Mouse (Mus musculus) testis, adult 2 months (tissue): ENCODE measurements around the gene Slc38a2.

Experiments used
- CTCF ChIP-seq: fragments of 200-500 bp; IDR thresholded peaks from 2 replicates; pipeline ENCODE4 v1.5.1; 2012; ENCODE audit warnings: low read depth, mild to moderate bottlenecking, inconsistent platforms, low read length, moderate library complexity; ENCODE audit not compliant: control insufficient read depth, insufficient read depth, insufficient replicate concordance
- POLR2A ChIP-seq: fragments of 200-500 bp; IDR thresholded peaks from 2 replicates; pipeline ENCODE4 v1.6.1; 2012; ENCODE audit warnings: low read depth, mild to moderate bottlenecking, inconsistent platforms, low read length, moderate library complexity; ENCODE audit not compliant: control insufficient read depth

DNA sequence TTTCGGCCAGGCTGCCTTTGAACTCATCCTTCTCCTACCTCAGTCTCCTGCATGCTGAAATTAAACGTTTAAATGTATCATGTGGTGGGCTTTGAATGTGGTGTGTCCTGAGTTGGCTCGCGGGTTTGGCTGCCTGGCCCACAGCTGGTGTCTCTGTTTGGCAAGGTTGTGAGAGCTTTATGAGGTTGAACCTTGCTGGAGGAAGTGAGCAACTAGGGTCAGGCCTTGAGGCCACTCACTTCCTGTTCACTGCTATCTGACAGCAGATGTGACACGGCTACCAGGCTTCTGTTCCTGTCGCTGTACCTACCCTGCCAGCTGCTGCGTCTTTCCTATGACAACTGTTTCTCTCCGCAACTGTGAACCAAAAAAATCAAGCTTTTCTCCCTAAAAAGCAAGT is 44.8 kb downstream of the Slc38a2 start:
- TF ChIP-seq POLR2A (no peak), CTCF (no peak)
